Mouse (Mus musculus) cerebellum, adult 2 months (tissue): Measurements from ENCODE around the gene Nup98.

Experiments
- CTCF ChIP-seq: fragments of 200-500 bp; IDR thresholded peaks from 2 replicates; pipeline ENCODE4 v1.5.1; 2011; ENCODE audit warnings: low read depth, mild to moderate bottlenecking, control low read depth, low read length, moderate library complexity, borderline replicate concordance; ENCODE audit not compliant: insufficient read depth
- POLR2A ChIP-seq: fragments of 200-500 bp; IDR thresholded peaks from 2 replicates; pipeline ENCODE4 v1.6.1; 2011; ENCODE audit warnings: low read length, control low read depth, borderline replicate concordance; ENCODE audit not compliant: insufficient read depth

DNA sequence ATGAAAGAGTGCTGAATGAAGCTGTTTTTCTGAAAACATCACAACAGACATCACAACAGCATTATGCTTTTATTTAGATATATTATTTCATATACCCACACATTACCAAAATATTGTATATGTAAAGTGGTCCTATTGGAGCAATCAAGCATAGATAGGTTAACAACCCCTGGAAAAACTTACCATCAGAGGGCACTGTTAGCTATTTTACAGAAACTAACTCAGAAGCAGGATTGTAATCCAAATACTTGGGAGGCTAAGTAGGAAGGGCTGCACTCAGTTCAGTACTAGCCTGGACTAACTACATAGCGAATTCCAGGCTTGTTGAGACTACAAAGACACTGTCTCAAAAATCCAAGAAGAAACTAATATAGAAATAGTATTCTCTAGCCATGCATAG lies 17.6 kb downstream of the Nup98 start:
- TF ChIP-seq POLR2A (no peak), CTCF (no peak)
